Mouse (Mus musculus): ENCODE results near the gene Gfpt2. TPM values are rescaled to one million over a fixed set of nuclear protein-coding genes. Genes with fewer than 3 reads are reported as not detected.

Gfpt2 gene
- 37.0 and 37.5 TPM in 2 replicates for polyA plus RNA-seq (2016; fragmentation: Nextera tagmentation; extraction: Ambion mirVana)

- Histone ChIP-seq H3K27ac (peak within 1 kb of the TSS; percentile 91), H3K4me2 (peak within 1 kb of the TSS; percentile 89), H3K27me3 (no peaks in the 10 kb centered on the region), H3K4me3 (replicated peaks) (peak within 1 kb of the TSS; percentile 74), H3K4me1 (replicated peaks) (peaks cover 29% of the 10 kb centered on the region), H3K9ac (replicated peaks) (peak within 1 kb of the TSS; percentile 80), H3K36me3 (peaks cover 3% of the 10 kb centered on the region; the same call in 1 of the 2 replicates), H3K9me3 (no peaks in the 10 kb centered on the region)
- 0% methylated on average over 25 of the region's 25 CpGs for WGBS
- peak; percentile 99 for ATAC-seq (ENCODE audit: insufficient number of reproducible peaks, insufficient read depth, low FRiP score, low TSS enrichment, low read depth)
Measured at GRCm38 (mm10) chr11:49793619-49794341, at the start of gene Gfpt2. Gene Gfpt2, plus strand, starts transcription at chr11:49794178.

DNA sequence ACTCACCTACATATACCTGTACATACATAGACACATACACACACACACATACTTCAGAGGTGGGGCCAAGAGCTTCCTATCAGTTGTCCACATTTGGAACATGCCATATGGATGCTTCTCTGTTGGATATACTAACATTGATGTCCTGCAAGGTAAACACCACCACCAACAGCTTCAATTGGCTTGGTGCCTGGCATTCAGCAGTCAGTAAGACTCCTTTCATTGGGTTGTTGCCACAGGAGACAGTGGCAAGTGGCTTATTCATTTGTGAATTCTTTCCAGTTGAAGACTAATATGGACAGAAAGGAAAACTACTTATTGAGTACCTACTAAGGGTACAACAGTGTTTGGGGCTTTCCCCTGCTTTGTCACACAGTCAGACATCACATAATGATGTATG is 49.0 kb upstream of the Gfpt2 start:
- Histone ChIP-seq H3K9me3 (peaks cover 17% of the 10 kb centered on the region; the same call in 1 of the 2 replicates), H3K4me2 (no peak overlapping the region), H3K9ac (replicated peaks) (no peak overlapping the region), H3K4me1 (replicated peaks) (0 out of 2 replicates have a peak, but pooled peaks cover 6% of the 10 kb centered on the region), H3K36me3 (no peaks in the 10 kb centered on the region), H3K27ac (no peak overlapping the region), H3K4me3 (replicated peaks) (no peak overlapping the region), H3K27me3 (no peaks in the 10 kb centered on the region)
- ATAC-seq (ENCODE audit: insufficient number of reproducible peaks, insufficient read depth, low FRiP score, low TSS enrichment, low read depth) = no peak

DNA sequence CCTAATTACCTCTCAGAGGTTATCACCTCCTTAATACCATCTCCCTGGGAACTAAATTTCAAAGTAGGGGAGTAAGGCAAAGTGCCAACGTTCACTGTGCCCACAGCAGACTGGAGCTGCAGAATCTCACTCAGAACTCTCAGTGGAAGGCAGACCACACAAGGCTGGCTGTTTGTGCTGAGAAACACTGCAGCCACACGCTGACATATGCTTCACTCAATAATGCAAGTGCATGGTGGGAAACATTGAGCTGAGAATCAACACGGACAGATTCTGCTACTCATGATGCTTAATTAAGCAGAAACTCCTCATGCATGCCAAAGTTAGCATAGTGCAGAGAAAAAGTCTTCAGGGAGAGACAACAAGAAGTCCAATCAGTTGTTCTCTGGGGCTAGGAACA is 48.1 kb upstream of the Gfpt2 start:
- H3K36me3 ChIP-seq = no peaks in the 10 kb centered on the region
- no peak overlapping the region for H3K27ac ChIP-seq
- no peak overlapping the region for H3K4me3 ChIP-seq (replicated peaks)
- H3K27me3 ChIP-seq = no peaks in the 10 kb centered on the region
- WGBS = 82% methylated on average over 3 of the region's 3 CpGs
- no peak for ATAC-seq (ENCODE audit: insufficient number of reproducible peaks, insufficient read depth, low FRiP score, low TSS enrichment, low read depth)
- H3K4me2 ChIP-seq = no peak overlapping the region
- H3K9me3 ChIP-seq = peaks cover 17% of the 10 kb centered on the region; the same call in 1 of the 2 replicates
- H3K9ac ChIP-seq (replicated peaks) = no peak overlapping the region
- 0 out of 2 replicates have a peak, but pooled peaks cover 6% of the 10 kb centered on the region for H3K4me1 ChIP-seq (replicated peaks)

DNA sequence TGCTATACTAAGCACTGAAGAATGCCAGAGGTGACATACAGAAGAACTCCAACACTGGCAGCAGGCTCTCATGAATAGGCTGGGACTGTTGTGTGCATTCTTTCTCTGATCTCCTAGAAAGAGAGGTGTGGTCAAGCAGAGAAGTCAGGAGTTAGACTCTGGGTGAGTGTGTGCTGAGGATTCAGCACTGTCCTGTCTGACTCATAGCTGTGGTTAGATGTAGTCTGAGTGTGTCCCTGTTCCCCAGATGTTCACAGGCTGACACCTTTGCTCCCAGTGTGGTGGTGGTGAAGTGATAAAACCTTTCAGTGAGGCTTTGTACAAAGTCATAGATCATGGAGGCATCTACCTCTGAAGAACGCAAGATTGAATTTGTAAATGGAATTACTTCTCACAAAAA is 47.2 kb upstream of the Gfpt2 start:
- no peaks in the 10 kb centered on the region for H3K27me3 ChIP-seq
- WGBS = 96% methylated on average over 1 of the region's 1 CpGs
- H3K9ac ChIP-seq (replicated peaks) = no peak overlapping the region
- no peaks in the 10 kb centered on the region for H3K36me3 ChIP-seq
- ATAC-seq (ENCODE audit: insufficient number of reproducible peaks, insufficient read depth, low FRiP score, low TSS enrichment, low read depth) = no peak
- no peak overlapping the region for H3K4me2 ChIP-seq
- 0 out of 2 replicates have a peak, but pooled peaks cover 5% of the 10 kb centered on the region for H3K4me1 ChIP-seq (replicated peaks)
- peaks cover 17% of the 10 kb centered on the region; the same call in 1 of the 2 replicates for H3K9me3 ChIP-seq
- no peak overlapping the region for H3K4me3 ChIP-seq (replicated peaks)
- no peak overlapping the region for H3K27ac ChIP-seq

DNA sequence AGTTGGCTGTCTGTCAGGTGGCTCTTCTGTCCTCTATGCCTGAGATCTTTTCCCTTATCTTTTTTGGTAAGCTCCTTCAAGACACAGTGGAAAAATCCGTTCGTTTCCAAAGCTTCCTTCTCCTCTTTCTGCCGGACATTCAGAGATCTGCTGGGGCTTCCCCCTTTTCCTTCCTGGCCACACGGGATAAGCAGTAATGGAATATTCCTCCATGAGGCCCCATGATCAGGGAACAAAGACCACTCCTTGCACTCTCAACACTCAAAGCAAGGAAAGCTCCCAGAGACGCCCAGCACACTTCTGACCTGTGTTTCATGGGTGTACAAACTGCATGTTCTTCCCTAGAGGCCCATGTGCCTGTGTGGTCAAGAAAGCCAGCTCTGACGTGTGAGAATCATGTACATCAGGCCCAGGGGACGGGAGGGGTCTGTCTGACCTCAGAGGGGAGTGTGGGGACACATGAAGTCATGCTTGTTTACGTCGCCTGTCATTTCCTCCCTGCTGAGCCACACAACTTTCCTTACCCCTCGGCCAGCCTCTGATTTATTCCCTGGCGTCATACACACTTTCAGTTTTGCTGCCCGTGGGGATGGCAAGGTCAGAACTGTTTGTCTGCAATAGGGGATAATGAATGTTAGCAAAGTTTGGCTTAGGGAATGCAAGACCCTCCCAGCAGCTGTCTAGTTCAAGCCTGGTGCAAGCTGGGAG is 38.9 kb upstream of the Gfpt2 start:
- no peak for ATAC-seq (ENCODE audit: insufficient number of reproducible peaks, insufficient read depth, low FRiP score, low TSS enrichment, low read depth)
- Histone ChIP-seq H3K4me2 (no peak overlapping the region), H3K36me3 (no peaks in the 10 kb centered on the region), H3K4me3 (replicated peaks) (no peak overlapping the region), H3K9ac (replicated peaks) (no peak overlapping the region), H3K4me1 (replicated peaks) (peaks cover 3% of the 10 kb centered on the region; the same call in 1 of the 2 replicates), H3K27me3 (no peaks in the 10 kb centered on the region), H3K9me3 (no peaks in the 10 kb centered on the region), H3K27ac (peak overlapping the region; percentile 12; the same call in 1 of the 2 replicates)
- WGBS = 47% methylated on average over 12 of the region's 12 CpGs

DNA sequence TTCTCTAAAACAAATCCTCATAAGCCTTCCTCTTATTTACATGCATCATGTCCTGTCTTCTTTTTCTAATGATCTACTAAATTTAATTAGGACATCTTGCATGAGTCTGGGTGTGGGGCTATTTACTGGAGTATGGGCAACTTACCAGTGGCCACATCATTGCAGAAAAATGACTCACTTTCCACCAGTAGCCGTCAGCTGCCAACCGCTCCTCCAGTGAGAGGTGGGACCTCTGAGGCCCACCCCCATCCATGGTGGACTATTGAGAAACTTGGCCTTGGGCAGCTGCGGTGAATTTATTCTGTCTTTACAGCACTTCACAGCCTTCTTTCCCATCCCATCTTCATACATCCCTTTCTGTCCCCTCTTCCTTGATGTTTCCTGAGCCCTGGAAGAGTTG is 35.9 kb upstream of the Gfpt2 start:
- 87% methylated on average over 3 of the region's 3 CpGs for WGBS
- no peak overlapping the region for H3K27ac ChIP-seq
- H3K4me1 ChIP-seq (replicated peaks) = peaks cover 15% of the 10 kb centered on the region
- H3K27me3 ChIP-seq = no peaks in the 10 kb centered on the region
- no peak overlapping the region for H3K9ac ChIP-seq (replicated peaks)
- H3K9me3 ChIP-seq = no peaks in the 10 kb centered on the region
- no peak overlapping the region for H3K4me2 ChIP-seq
- no peak for ATAC-seq (ENCODE audit: insufficient number of reproducible peaks, insufficient read depth, low FRiP score, low TSS enrichment, low read depth)
- no peak overlapping the region for H3K4me3 ChIP-seq (replicated peaks)
- H3K36me3 ChIP-seq = no peaks in the 10 kb centered on the region

- no peak overlapping the region for H3K4me2 ChIP-seq
- no peaks in the 10 kb centered on the region for H3K36me3 ChIP-seq
- no peak for ATAC-seq (ENCODE audit: insufficient number of reproducible peaks, insufficient read depth, low FRiP score, low TSS enrichment, low read depth)
- no peaks in the 10 kb centered on the region for H3K27me3 ChIP-seq
- no peak overlapping the region for H3K4me3 ChIP-seq (replicated peaks)
- H3K9me3 ChIP-seq = no peaks in the 10 kb centered on the region
- H3K9ac ChIP-seq (replicated peaks) = no peak overlapping the region
- peak overlapping the region; percentile 32; the same call in 1 of the 2 replicates for H3K27ac ChIP-seq
- H3K4me1 ChIP-seq (replicated peaks) = peaks cover 30% of the 10 kb centered on the region
- 65% methylated on average over 5 of the region's 5 CpGs for WGBS
Measured at GRCm38 (mm10) chr11:49761130-49761529, 32.8 kb upstream of the Gfpt2 start.

DNA sequence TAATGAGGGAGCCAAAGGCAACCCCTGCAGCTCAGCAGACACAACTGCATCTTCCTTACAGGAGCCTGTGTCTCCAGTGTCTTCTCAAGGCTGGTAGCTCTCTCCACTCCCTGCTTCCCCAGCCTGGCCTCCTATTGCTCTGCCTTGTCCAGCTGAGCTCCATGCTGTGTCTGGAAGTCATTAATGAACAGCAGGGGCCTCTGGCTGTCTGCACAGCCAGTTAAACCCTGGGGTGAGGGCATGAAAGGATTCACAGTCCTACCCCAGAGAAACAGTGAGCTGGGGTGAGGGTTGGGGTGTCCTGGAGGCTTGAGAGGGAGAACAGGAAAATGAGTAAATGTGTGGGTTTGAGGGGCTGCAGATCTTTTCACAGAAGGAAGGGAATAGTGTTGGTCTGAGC is 30.4 kb upstream of the Gfpt2 start:
- H3K36me3 ChIP-seq = no peaks in the 10 kb centered on the region

DNA sequence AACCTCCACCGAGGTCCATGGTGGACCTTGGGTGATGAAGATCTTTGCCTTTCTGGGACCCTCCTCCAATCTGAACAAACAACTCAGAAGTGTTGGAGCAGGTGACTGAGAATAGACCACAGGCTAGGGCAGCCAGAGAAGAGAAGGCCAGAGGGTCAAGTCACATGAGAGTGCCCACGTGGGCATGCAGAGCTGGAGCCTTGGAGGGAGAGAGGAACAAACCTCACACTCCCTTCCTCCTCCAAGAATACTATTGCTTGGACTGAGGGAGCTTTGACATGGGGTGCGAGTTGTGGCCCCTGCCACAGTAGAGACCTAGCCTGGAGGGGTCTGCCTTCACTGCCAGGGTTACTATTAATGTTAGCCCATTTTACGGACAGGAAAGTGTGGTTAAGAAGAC is 30.0 kb upstream of the Gfpt2 start:
- Histone ChIP-seq H3K27ac (peak overlapping the region; percentile 95), H3K27me3 (no peaks in the 10 kb centered on the region), H3K4me1 (replicated peaks) (peaks cover 30% of the 10 kb centered on the region), H3K4me3 (replicated peaks) (no peak overlapping the region), H3K4me2 (peak overlapping the region; percentile 24; the same call in 1 of the 2 replicates), H3K9ac (replicated peaks) (0 out of 2 replicates have a peak overlapping the region, but pooled peaks have one; percentile 18), H3K36me3 (no peaks in the 10 kb centered on the region), H3K9me3 (no peaks in the 10 kb centered on the region)
- 38% methylated on average over 4 of the region's 4 CpGs for WGBS
- 0 out of 2 replicates have a peak, but pooled peaks have one; percentile 8 for ATAC-seq (ENCODE audit: insufficient number of reproducible peaks, insufficient read depth, low FRiP score, low TSS enrichment, low read depth)

More for the DNA sequence above, 30.4 kb upstream of the Gfpt2 start:
- Histone ChIP-seq H3K9ac (replicated peaks) (0 out of 2 replicates have a peak overlapping the region, but pooled peaks have one; percentile 18), H3K4me1 (replicated peaks) (peaks cover 30% of the 10 kb centered on the region), H3K9me3 (no peaks in the 10 kb centered on the region), H3K4me2 (peak overlapping the region; percentile 24; the same call in 1 of the 2 replicates), H3K27ac (peak overlapping the region; percentile 95), H3K27me3 (no peaks in the 10 kb centered on the region), H3K4me3 (replicated peaks) (no peak overlapping the region)
- 0 out of 2 replicates have a peak, but pooled peaks have one; percentile 52 for ATAC-seq (ENCODE audit: insufficient number of reproducible peaks, insufficient read depth, low FRiP score, low TSS enrichment, low read depth)

- H3K4me2 ChIP-seq = peak overlapping the region; percentile 24
- H3K36me3 ChIP-seq = no peaks in the 10 kb centered on the region
- H3K27me3 ChIP-seq = no peaks in the 10 kb centered on the region
- no peak overlapping the region; the same call in 1 of the 2 replicates for H3K9ac ChIP-seq (replicated peaks)
- H3K4me1 ChIP-seq (replicated peaks) = peaks cover 30% of the 10 kb centered on the region
- ATAC-seq (ENCODE audit: insufficient number of reproducible peaks, insufficient read depth, low FRiP score, low TSS enrichment, low read depth) = peak; percentile 89
- no peak overlapping the region for H3K4me3 ChIP-seq (replicated peaks)
- H3K27ac ChIP-seq = peak overlapping the region; percentile 95
- 21% methylated on average over 7 of the region's 8 CpGs for WGBS
- no peaks in the 10 kb centered on the region for H3K9me3 ChIP-seq
Measured at GRCm38 (mm10) chr11:49764639-49765299, 29.2 kb upstream of the Gfpt2 start.
